Mouse (Mus musculus) kidney, embryonic 15.5 days (tissue): ENCODE results near the gene Tmem245. TPM values are rescaled to one million over a fixed set of nuclear protein-coding genes. Genes with fewer than 3 reads are reported as not detected.
A peak's percentile ranks its signal among the peaks of the same experiment; 100 is the strongest.

Experiments
- ATAC-seq: fragments of 200-750 bp; cut with Nextera tagmentation; replicated peaks from 2 replicates; pipeline ENCODE4 v1.8.0; 2017; ENCODE audit warnings: moderate TSS enrichment; ENCODE audit not compliant: low FRiP score
- H3K27ac ChIP-seq: fragments of 300-500 bp; sonication (generic); 2 replicates; pipeline ENCODE4 v1.5.1; 2015; ENCODE audit warnings: mild to moderate bottlenecking, inconsistent platforms
- H3K27me3 ChIP-seq: fragments of 300-500 bp; sonication (generic); 2 replicates; pipeline ENCODE4 v1.6.1; 2015; ENCODE audit warnings: inconsistent platforms
- H3K36me3 ChIP-seq: fragments of 300-500 bp; sonication (generic); 2 replicates; pipeline ENCODE4 v1.6.1; 2015; ENCODE audit warnings: inconsistent platforms
- H3K4me1 ChIP-seq: fragments of 300-500 bp; sonication (generic); 2 replicates; pipeline ENCODE4 v1.6.1; 2015; ENCODE audit warnings: inconsistent platforms
- H3K4me2 ChIP-seq: fragments of 300-500 bp; sonication (generic); 2 replicates; pipeline ENCODE4 v1.6.1; 2015; ENCODE audit warnings: moderate library complexity, mild to moderate bottlenecking, inconsistent platforms
- H3K4me3 ChIP-seq: fragments of 300-500 bp; sonication (generic); replicated peaks from 2 replicates; pipeline ENCODE4 v1.5.1; 2015; ENCODE audit warnings: mild to moderate bottlenecking, inconsistent platforms
- H3K9ac ChIP-seq: fragments of 300-500 bp; sonication (generic); 2 replicates; pipeline ENCODE4 v1.6.1; 2015; ENCODE audit warnings: mild to moderate bottlenecking, inconsistent platforms
- H3K9me3 ChIP-seq: fragments of 300-500 bp; sonication (generic); replicated peaks from 2 replicates; pipeline ENCODE4 v1.6.1; 2016; ENCODE audit warnings: inconsistent platforms
- WGBS: fragments of 180-500 bp; shearing (Covaris S2); methylation state at CpG from one replicate; pipeline ENCODE4 v1.1.7; 2015; ENCODE audit warnings: mixed read lengths; 5-methylcytosine and 5-hydroxymethylcytosine counted together
- polyA plus RNA-seq: library from polyadenylated mRNA; unstranded; fragments of >200 nt; fragmentation: Nextera tagmentation; extraction: Ambion mirVana; gene quantifications from 2 replicates; pipeline ENCODE4 v1.2.1, GENCODE M21; 2015

Tmem245 gene
- polyA plus RNA-seq, 1 experiment from 2014 or later: 10.5 TPM

DNA sequence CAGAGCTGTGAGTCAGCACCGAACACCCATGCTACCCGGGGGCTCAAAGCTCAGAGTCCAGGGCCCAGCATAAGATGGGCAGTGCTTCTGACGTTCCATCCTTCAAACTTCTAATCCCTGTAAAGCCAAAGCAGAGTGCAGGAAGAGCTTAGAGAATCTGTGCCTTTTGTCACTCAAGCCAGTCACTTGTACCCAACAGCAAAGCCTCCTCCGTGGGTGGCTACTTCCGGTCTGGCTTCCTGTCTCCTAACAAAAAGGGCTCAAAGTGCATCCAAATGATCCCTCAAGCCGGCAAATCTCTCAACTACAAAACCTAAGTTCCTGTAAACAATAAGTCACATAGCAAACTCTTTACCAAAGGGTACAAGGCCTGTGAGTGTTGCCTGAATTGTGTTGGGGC lies 2.3 kb upstream of the Tmem245 start:
- H3K9me3 ChIP-seq: no peaks in the 10 kb centered on the region
- no peak overlapping the region for H3K9ac ChIP-seq
- no peak overlapping the region for H3K4me2 ChIP-seq
- H3K4me3 ChIP-seq: no peak overlapping the region
- 67% methylated on average over 6 of the region's 6 CpGs for WGBS
- H3K27ac ChIP-seq: no peak overlapping the region
- H3K36me3 ChIP-seq: no peaks in the 10 kb centered on the region
- peaks cover 26% of the 10 kb centered on the region for H3K4me1 ChIP-seq
- no peaks in the 10 kb centered on the region for H3K27me3 ChIP-seq
- ATAC-seq: no peak

DNA sequence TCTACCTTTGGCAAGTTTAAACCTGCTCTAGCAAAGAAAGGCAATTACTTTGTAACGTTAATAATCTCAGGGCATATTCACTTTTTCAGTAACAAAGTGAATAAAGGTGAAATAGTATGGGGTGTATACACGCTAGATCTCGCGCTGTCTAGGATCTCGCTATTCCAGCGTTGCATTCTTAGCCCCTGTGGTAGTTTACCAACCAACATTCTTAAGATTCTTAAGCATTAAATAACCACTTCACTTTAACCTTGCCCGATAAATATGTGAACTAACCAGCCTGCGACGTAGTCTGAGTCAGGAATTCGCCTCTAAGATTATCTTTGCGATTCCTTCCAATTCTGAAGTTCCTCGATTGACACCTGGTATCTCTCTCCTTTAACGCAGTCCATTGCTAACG lies 1.1 kb downstream of the Tmem245 start:
- peak overlapping the region; percentile 96 for H3K27ac ChIP-seq

DNA sequence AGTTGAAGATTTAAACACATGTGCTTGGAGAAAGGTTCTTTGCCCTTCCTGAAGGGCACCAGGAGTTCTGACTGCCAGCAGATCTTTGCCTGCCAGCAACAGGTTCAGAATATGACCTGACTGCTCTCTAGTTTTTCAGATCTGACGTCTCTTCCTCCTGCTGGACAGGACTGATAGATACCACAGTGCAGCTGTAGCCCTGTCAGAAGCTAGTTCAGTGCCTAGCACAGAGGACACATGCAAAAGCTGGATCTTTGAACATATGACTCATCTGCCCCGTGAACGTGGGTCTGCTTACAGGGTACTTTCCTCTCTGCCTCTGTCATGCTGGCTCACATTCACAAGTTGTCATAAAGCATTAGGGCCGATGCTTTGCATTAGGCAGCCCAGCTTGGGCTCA lies 3.0 kb downstream of the Tmem245 start:
- WGBS: 61% methylated on average over 4 of the region's 4 CpGs
- H3K9me3 ChIP-seq: no peaks in the 10 kb centered on the region
- no peaks in the 10 kb centered on the region for H3K27me3 ChIP-seq
- no peak overlapping the region for H3K4me2 ChIP-seq
- H3K4me3 ChIP-seq: no peak overlapping the region
- 0 out of 2 replicates have a peak overlapping the region, but pooled peaks have one; percentile 6 for H3K9ac ChIP-seq
- H3K4me1 ChIP-seq: peaks cover 50% of the 10 kb centered on the region
- H3K36me3 ChIP-seq: no peaks in the 10 kb centered on the region
- H3K27ac ChIP-seq: no peak overlapping the region
- ATAC-seq: no peak

More for the DNA sequence above, 1.1 kb downstream of the Tmem245 start:
- Histone ChIP-seq H3K27me3 (no peaks in the 10 kb centered on the region), H3K4me2 (peak overlapping the region; percentile 70), H3K4me1 (peaks cover 45% of the 10 kb centered on the region), H3K4me3 (peak overlapping the region; percentile 79), H3K9me3 (no peaks in the 10 kb centered on the region), H3K9ac (peak overlapping the region; percentile 85), H3K36me3 (no peaks in the 10 kb centered on the region)
- peak; percentile 27; the same call in 1 of the 2 replicates for ATAC-seq
- WGBS: under 1% methylated on average over 14 of the region's 14 CpGs

DNA sequence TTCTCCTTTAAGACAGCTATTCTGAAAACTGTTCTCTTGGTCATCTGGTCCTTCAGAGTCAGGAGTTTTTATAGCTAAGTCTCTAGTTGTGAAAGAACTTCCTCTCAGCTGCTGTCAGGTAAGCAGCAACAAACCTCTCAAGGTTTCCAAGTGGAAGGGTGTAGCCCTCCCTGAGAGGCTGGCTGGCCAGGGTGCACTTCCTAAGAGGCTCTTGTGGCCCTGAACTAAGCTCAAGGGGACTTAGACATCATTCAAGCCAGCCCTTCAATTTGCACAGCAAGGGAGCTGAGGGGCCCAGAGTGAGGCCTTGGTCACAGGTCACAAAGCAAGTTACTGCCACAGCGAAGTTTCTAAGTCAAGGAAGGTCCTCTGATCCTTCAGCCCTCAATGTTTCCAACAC lies 4.0 kb downstream of the Tmem245 start:
- H3K4me1 ChIP-seq: peaks cover 49% of the 10 kb centered on the region
- H3K27ac ChIP-seq: 0 out of 2 replicates have a peak overlapping the region, but pooled peaks have one; percentile 1

DNA sequence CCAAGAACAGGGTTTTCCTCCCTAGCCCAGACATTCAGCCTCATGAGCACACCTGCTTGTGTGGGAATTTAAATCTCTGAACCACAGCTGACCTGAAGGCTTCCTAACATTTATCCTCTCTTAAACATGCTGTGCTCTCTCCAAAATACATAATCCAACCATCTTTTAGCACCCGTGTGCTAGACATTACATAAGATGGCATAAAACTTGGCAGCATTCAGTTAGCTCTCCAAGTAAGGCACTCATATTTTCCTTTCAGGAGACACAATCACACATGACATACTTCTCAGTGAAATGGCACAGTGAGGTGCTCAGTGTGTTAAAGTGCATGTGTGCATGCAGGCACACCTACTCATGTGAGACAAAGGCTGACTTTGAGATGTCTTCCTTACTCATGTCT lies 4.7 kb downstream of the Tmem245 start:
- no peak for ATAC-seq
- no peak overlapping the region for H3K4me2 ChIP-seq
- H3K27me3 ChIP-seq: no peaks in the 10 kb centered on the region
- 88% methylated on average over 1 of the region's 1 CpGs for WGBS
- no peak overlapping the region for H3K4me3 ChIP-seq
- no peak overlapping the region for H3K9ac ChIP-seq
- H3K27ac ChIP-seq: no peak overlapping the region
- H3K4me1 ChIP-seq: peaks cover 45% of the 10 kb centered on the region
- no peaks in the 10 kb centered on the region for H3K9me3 ChIP-seq
- H3K36me3 ChIP-seq: no peaks in the 10 kb centered on the region; the same call in 1 of the 2 replicates

More for the DNA sequence above, 4.0 kb downstream of the Tmem245 start:
- H3K4me2 ChIP-seq: no peak overlapping the region
- H3K9ac ChIP-seq: no peak overlapping the region
- H3K36me3 ChIP-seq: no peaks in the 10 kb centered on the region; the same call in 1 of the 2 replicates
- no peaks in the 10 kb centered on the region for H3K27me3 ChIP-seq
- 33% methylated on average over 1 of the region's 1 CpGs for WGBS
- no peak for ATAC-seq
- H3K9me3 ChIP-seq: no peaks in the 10 kb centered on the region
- H3K4me3 ChIP-seq: no peak overlapping the region

DNA sequence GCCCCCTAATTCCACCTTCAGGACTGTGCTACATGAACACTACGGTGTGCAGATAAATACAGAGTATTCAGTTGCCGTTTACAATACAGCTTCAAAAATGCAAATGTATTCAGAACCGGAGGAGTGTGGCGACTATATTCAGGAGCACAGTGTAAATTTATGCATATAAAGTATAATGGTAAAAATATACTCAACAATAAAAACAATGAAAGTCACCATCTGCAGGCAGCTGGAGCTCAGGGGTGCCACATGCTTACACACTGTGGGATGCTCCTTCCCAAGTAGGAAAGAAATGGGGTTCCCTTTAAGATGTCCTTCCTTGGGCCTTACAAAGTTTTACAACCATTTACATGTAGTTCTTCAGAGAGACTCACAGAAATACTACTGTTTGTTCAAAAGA lies 5.8 kb downstream of the Tmem245 start:
- Histone ChIP-seq H3K9ac (no peak overlapping the region), H3K4me2 (no peak overlapping the region), H3K9me3 (no peaks in the 10 kb centered on the region), H3K36me3 (no peaks in the 10 kb centered on the region; the same call in 1 of the 2 replicates), H3K27me3 (no peaks in the 10 kb centered on the region), H3K4me3 (no peak overlapping the region), H3K4me1 (peaks cover 49% of the 10 kb centered on the region), H3K27ac (no peak overlapping the region)
- WGBS: 90% methylated on average over 4 of the region's 4 CpGs
- ATAC-seq: no peak

DNA sequence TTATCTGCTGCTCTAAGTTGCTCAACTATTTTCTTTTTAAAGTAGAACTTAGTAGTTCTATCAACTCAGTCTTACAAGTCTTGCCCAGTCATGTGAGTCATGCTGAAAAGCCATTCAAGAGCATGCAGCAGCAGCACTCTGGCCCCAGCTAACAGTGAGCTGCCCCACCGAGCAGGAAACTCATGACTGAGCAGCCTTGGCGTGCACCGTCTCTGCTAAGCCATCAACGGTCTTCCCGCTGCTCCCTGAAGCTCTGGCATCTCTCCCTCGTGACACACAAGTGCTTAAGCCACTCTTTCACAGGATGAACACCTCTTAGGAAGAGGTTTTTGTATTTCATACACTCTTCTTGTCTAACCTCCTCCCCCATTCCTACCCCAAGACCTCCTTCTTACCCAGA lies 10.1 kb downstream of the Tmem245 start:
- Histone ChIP-seq H3K27me3 (no peaks in the 10 kb centered on the region), H3K4me1 (peaks cover 15% of the 10 kb centered on the region; the same call in 1 of the 2 replicates), H3K27ac (no peak overlapping the region), H3K36me3 (peaks cover 36% of the 10 kb centered on the region), H3K4me3 (no peak overlapping the region), H3K9ac (no peak overlapping the region), H3K9me3 (no peaks in the 10 kb centered on the region), H3K4me2 (no peak overlapping the region)
- 39% methylated on average over 6 of the region's 6 CpGs for WGBS
- no peak for ATAC-seq

DNA sequence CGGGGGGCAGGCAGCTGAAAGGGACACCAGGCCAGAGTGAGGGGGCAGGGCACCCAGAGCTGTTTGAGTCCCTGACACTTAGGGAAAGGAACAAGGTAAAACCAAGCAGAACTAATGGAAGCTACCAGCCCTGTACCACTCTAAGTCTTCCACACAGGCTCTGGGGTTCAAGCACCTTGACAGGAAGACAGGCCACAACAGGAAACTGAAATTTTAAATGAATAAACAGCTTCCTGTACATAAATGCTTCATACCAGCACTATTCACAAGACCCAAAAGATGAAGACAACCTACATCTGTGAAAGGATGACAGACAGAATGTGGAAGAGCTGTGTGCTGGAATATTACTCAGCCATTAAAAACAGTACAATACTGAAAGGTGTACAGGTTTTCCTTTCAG lies 11.9 kb downstream of the Tmem245 start:
- no peak overlapping the region for H3K4me2 ChIP-seq
- WGBS: 86% methylated on average over 1 of the region's 1 CpGs
- no peak overlapping the region for H3K27ac ChIP-seq

DNA sequence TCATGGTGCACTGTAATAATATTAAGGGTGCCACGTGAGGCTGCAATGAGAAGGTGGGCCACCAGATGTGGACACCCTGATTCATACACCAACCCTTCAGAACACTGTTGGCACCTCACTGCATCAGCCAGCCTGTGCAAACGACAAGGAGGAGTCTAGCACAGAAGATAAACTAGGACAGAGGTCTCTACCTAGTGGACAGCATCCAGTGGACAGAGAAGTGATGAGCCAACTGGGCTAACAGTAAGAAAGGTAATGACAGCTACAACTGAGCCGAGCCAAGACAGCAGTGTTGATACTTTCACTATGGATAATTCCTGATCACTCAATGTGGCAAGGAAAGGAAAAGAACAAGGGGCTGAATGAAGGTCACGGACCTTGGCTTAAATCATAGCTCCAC lies 14.1 kb downstream of the Tmem245 start:
- H3K4me1 ChIP-seq: peaks cover 5% of the 10 kb centered on the region; the same call in 1 of the 2 replicates
- peaks cover 72% of the 10 kb centered on the region for H3K36me3 ChIP-seq
- 92% methylated on average over 4 of the region's 4 CpGs for WGBS
- H3K4me2 ChIP-seq: no peak overlapping the region
- no peak for ATAC-seq
- H3K27me3 ChIP-seq: no peaks in the 10 kb centered on the region
- H3K9me3 ChIP-seq: no peaks in the 10 kb centered on the region
- H3K4me3 ChIP-seq: no peak overlapping the region
- no peak overlapping the region for H3K27ac ChIP-seq
- H3K9ac ChIP-seq: no peak overlapping the region

More for the DNA sequence above, 11.9 kb downstream of the Tmem245 start:
- Histone ChIP-seq H3K27me3 (no peaks in the 10 kb centered on the region), H3K4me1 (peaks cover 10% of the 10 kb centered on the region; the same call in 1 of the 2 replicates), H3K9me3 (no peaks in the 10 kb centered on the region), H3K9ac (no peak overlapping the region), H3K36me3 (peaks cover 52% of the 10 kb centered on the region), H3K4me3 (no peak overlapping the region)
- ATAC-seq: no peak

DNA sequence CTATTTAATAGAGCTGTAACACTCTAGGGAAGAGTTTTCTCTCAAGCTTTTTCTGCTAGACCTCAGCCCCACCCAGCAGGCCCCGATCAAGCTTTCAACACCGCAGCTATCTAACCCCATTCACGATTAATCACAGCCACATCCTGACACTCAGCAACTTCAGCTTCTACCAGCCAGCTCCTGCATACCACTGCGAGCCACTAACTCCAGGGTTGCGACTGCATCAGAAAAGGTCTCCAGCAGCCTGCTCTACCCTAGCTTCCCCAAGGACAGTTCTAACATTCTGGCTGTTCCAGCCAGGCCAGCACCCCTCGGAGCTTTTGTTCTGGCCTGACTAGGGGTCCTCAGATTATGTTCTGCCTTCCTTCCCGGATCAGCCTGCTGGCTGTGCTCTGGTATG lies 15.1 kb downstream of the Tmem245 start:
- H3K4me3 ChIP-seq: no peak overlapping the region
- H3K27ac ChIP-seq: no peak overlapping the region
- no peaks in the 10 kb centered on the region for H3K27me3 ChIP-seq
- ATAC-seq: no peak
- peaks cover 1% of the 10 kb centered on the region; the same call in 1 of the 2 replicates for H3K4me1 ChIP-seq
- H3K9ac ChIP-seq: no peak overlapping the region
- no peak overlapping the region for H3K4me2 ChIP-seq
- no peaks in the 10 kb centered on the region for H3K9me3 ChIP-seq
- H3K36me3 ChIP-seq: peaks cover 73% of the 10 kb centered on the region
- WGBS: 68% methylated on average over 7 of the region's 7 CpGs

DNA sequence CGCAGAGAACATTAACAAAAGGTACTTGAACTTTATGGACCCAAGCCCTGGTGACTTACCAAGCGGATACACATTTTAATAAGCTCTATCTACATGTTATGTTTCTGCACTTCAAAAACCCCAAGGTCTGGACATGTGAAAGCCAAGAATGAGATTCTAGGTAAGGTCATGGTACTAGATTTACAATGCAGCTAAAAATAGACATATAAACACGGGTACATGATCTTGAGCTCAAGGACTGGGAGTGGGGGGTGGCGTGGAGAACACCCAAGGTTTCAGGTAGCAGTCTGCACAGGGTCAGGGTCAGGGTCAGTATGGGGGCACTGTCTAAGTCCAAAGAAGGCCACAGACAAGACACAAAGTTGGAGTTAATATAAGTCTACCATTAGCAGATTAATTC lies 16.9 kb downstream of the Tmem245 start:
- Histone ChIP-seq H3K4me1 (no peaks in the 10 kb centered on the region; the same call in 1 of the 2 replicates), H3K9me3 (no peaks in the 10 kb centered on the region), H3K36me3 (peaks cover 81% of the 10 kb centered on the region), H3K27me3 (no peaks in the 10 kb centered on the region), H3K27ac (no peak overlapping the region), H3K4me3 (no peak overlapping the region), H3K4me2 (no peak overlapping the region), H3K9ac (no peak overlapping the region)
- ATAC-seq: no peak
- 54% methylated on average over 4 of the region's 4 CpGs for WGBS

DNA sequence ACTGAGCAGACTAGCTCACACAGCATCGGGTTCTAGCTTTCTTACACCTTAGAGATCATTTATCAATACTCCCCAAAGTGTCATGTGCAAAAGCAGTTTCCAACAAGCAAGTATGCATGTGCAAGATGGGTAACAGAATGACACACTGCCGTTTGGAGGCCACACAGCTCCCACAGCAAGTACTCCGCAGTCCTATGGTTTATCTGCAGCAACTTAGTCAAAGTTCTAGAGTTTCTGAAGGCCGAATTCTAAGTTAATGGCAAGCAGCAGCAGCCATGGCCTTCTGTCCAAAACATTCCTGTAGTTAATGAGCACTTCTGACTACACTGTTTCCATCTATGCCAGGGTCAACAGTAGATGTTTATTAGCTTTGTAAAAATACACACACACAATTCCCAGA lies 20.3 kb downstream of the Tmem245 start:
- Histone ChIP-seq H3K36me3 (peaks cover 83% of the 10 kb centered on the region), H3K9me3 (no peaks in the 10 kb centered on the region), H3K4me1 (no peaks in the 10 kb centered on the region; the same call in 1 of the 2 replicates), H3K4me3 (no peak overlapping the region), H3K27ac (no peak overlapping the region), H3K27me3 (no peaks in the 10 kb centered on the region), H3K4me2 (no peak overlapping the region), H3K9ac (no peak overlapping the region)
- no peak for ATAC-seq
- WGBS: 82% methylated on average over 4 of the region's 4 CpGs

DNA sequence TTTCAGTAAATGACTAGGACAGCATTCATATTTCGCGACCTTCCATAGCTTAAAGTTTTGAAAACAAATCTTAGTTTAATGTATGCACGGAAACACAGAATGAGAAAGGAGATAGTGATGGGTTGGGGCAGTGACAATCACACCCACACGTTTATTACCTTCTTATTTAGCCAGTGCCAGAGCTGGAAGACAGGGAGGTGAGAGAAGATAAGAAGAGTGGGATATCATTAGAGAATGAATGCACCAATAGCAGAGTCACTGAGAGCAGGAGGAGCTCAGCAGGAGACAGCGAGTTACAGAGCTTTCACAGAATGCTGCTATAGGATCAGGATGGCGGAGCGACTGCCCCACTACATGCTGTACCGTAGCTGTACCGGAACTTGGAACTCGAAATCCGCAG lies 25.0 kb downstream of the Tmem245 start:
- no peak overlapping the region for H3K4me2 ChIP-seq
- ATAC-seq: no peak
- H3K4me3 ChIP-seq: no peak overlapping the region
- no peaks in the 10 kb centered on the region for H3K9me3 ChIP-seq
- no peaks in the 10 kb centered on the region for H3K4me1 ChIP-seq
- no peak overlapping the region for H3K9ac ChIP-seq
- H3K36me3 ChIP-seq: peaks cover 69% of the 10 kb centered on the region
- no peaks in the 10 kb centered on the region for H3K27me3 ChIP-seq
- whole genome bisulfite sequencing: 91% methylated on average over 11 of the region's 11 CpGs
- H3K27ac ChIP-seq: no peak overlapping the region
